Mouse (Mus musculus) heart, postnatal 0 days (tissue): ENCODE measurements around the gene Lrrtm1.

Source experiments
- CTCF ChIP-seq: IDR thresholded peaks from 2 replicates; pipeline ENCODE4 v1.5.1; 2016; ENCODE audit warnings: antibody characterized with exemption, control low read depth, low read depth
- EP300 ChIP-seq: IDR thresholded peaks from 2 replicates; pipeline ENCODE4 v1.6.1; 2016; ENCODE audit warnings: antibody characterized with exemption, low read depth

- no peak for TF ChIP-seq CTCF
- no peak for TF ChIP-seq EP300
Measured at GRCm38 (mm10) chr6:77253480-77253879, 11.0 kb downstream of the Lrrtm1 start.
